Mouse (Mus musculus): ENCODE measurements around the gene Tmem63b.

DNA sequence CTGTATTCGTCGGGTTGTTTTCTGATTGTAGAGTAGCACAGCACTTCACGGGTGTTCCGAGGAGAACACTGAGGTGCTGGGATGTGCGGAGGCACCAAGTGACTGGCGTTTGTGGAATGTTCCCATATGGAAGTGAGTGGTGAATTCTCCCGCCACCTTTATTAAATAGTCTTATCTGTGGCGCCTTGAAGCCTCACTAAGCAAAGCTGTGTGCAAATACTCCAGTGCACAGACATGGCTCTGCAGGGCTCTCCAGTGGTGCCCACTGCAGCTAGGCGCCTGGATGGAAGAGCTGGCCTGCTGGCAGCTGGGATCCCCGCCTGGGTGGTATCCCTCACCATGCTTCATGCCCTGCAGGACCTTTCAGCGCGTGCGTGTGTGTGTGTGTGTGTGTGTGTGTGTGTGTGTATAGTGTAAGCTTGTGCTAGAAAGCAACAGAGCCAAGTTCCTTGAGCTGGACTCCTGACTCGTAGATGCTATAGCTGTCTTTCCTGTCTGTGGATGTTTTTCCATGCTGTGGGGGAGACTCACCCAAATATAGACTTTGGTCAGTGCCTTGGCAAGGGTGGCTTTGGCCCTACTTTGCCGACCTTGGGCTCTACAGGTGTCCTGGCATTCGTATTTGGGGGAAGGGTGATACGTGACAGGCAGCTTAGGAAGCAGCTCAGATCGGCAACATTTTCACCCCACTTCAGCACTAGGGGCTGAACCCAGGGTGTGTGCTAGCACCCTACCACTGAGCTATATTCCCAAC is 7.3 kb upstream of the Tmem63b start:
- TF ChIP-seq CTCF (IDR thresholded peaks at IDR 0.05; ENCODE audit: low read depth) (no peak), EP300 (optimal IDR thresholded peaks at IDR 0.05) (no peak)

Measured in stomach, postnatal 0 days (tissue).